Comparison of ENCODE assay signal across 8 mouse cellular contexts in genomic region chr3:95281216-95282126, GRCm38 (mm10). TPM values are rescaled to one million over a fixed set of nuclear protein-coding genes. Genes with fewer than 3 reads are reported as not detected.
DNase-seq lines count a peak whose midpoint lies in the region; ATAC-seq lines count a peak whose summit lies in the region.

TSS of gene Mindy1 (plus strand) at chr3:95281345.
TSS of gene Prune1 (minus strand) at chr3:95282076.

- peaks cover 52% of the 10 kb centered on the region for H3K36me3 ChIP-seq in megakaryocyte, embryonic 14.5 days (replicated peaks; ENCODE audit: low read length)

- peaks cover 60% of the 10 kb centered on the region for H3K4me1 ChIP-seq in megakaryocyte, embryonic 14.5 days

- peak; percentile 99 for DNase-seq in ZHBTc4 (ENCODE audit: low read depth, low spot score)
- DNase-seq in gastrocnemius, adult 8-10 months (ENCODE audit: low spot score in 2 of 2): peak; percentile 97 to 98
- peak; percentile 93 for DNase-seq in hindlimb bud, embryonic 11.5 days (ENCODE audit: extremely low spot score, low read depth, low spot score)
- DNase-seq in left cerebral cortex, adult 8-10 months (ENCODE audit: low spot score in 2 of 2): peak; percentile 98
- DNase-seq in right cerebral cortex, postnatal 10 days (ENCODE audit: low spot score in 2 of 2): peak; percentile 99
- DNase-seq in urinary bladder, postnatal 25 days (ENCODE audit: low spot score): peak; percentile 97

- H3K27me3 ChIP-seq in megakaryocyte, embryonic 14.5 days (replicated peaks): no peaks in the 10 kb centered on the region

- no peaks in the 10 kb centered on the region for H3K9me3 ChIP-seq in megakaryocyte, embryonic 14.5 days

- peak; percentile 75 for ATAC-seq in common myeloid progenitor, adult 5-6 weeks (replicated peaks; ENCODE audit: low read depth, poor library complexity, severe bottlenecking)

- peak within 1 kb of the TSS; percentile 99 for H3K4me3 ChIP-seq in megakaryocyte, embryonic 14.5 days (replicated peaks)

RNA-seq across cellular contexts. Expression of gene Mindy1, which starts in this region (rescaled TPM):
- 26.2 and 31.4 TPM in 2 replicates for total RNA-seq in common myeloid progenitor, adult 5-6 weeks (2017)
- total RNA-seq in gastrocnemius, adult 8-10 months (2022): 10 to 100 TPM; 25.4 to 29.7 (median 27.8) TPM
- 10 to 100 TPM; 20.7 to 24.3 (median 22.4) TPM for total RNA-seq in left cerebral cortex, adult 8-10 months (2022)
- polyA plus RNA-seq in megakaryocyte, embryonic 14.5 days (2012; ENCODE audit: insufficient read depth, low replicate concordance): 517 and 1,363 TPM in 2 replicates

RNA-seq across cellular contexts. Expression of gene Prune1, which starts in this region (rescaled TPM):
- total RNA-seq in common myeloid progenitor, adult 5-6 weeks (2017): 8.4 and 10.3 TPM in 2 replicates
- total RNA-seq in gastrocnemius, adult 8-10 months (2022): 10 to 100 TPM; 47.7 to 58.8 (median 53.5) TPM
- total RNA-seq in left cerebral cortex, adult 8-10 months (2022): 10 to 100 TPM; 24.0 to 27.2 (median 25.2) TPM
- 5.2 and 6.0 TPM in 2 replicates for polyA plus RNA-seq in megakaryocyte, embryonic 14.5 days (2012; ENCODE audit: insufficient read depth, low replicate concordance)

Comparison
In these comparisons a context has a peak if more than half of its experiments do, and no peak if none do; other contexts are left out.
1. Peak in every context shown above with its lines: DNase-seq, ATAC-seq and H3K4me3 ChIP-seq.